Mouse (Mus musculus): ENCODE measurements around the gene Man2b2. TPM values are rescaled to one million over a fixed set of nuclear protein-coding genes. Genes with fewer than 3 reads are reported as not detected.

Gene Man2b2
- total RNA-seq, 2 experiments from 2014 or later: 27.8 to 28.2 TPM

GRCm38 (mm10) chr5:36839032-36839431 lies 8.6 kb upstream of the Man2b2 start:
- peak in 1 of 2 experiments; percentile 35 for DNase-seq (ENCODE audit: extremely low spot score in 1 of 2, low spot score in 1 of 2)

GRCm38 (mm10) chr5:36835933-36836332 lies 5.5 kb upstream of the Man2b2 start:
- DNase-seq (ENCODE audit: extremely low spot score in 1 of 2, low spot score in 1 of 2): peak; percentile 73 to 91

GRCm38 (mm10) chr5:36831272-36831671 lies 819 bp upstream of the Man2b2 start:
- DNase-seq (ENCODE audit: extremely low spot score in 1 of 2, low spot score in 1 of 2): peak in 1 of 2 experiments; percentile 21

GRCm38 (mm10) chr5:36829098-36829497 lies 1.4 kb downstream of the Man2b2 start:
- DNase-seq (ENCODE audit: extremely low spot score in 1 of 2, low spot score in 1 of 2): no peak

GRCm38 (mm10) chr5:36822907-36823306 lies 7.5 kb downstream of the Man2b2 start:
- no peak for DNase-seq (ENCODE audit: extremely low spot score in 1 of 2, low spot score in 1 of 2)

GRCm38 (mm10) chr5:36820142-36820541 lies 10.3 kb downstream of the Man2b2 start:
- peak; percentile 61 to 71 for DNase-seq (ENCODE audit: extremely low spot score in 1 of 2, low spot score in 1 of 2)

- DNase-seq (ENCODE audit: extremely low spot score in 1 of 2, low spot score in 1 of 2): no peak
These were observed 10.7 kb downstream of the Man2b2 start for GRCm38 (mm10) chr5:36819742-36820141.

GRCm38 (mm10) chr5:36817738-36818137 lies 12.7 kb downstream of the Man2b2 start:
- no peak for DNase-seq (ENCODE audit: extremely low spot score in 1 of 2, low spot score in 1 of 2)

- no peak for DNase-seq (ENCODE audit: extremely low spot score in 1 of 2, low spot score in 1 of 2)
These were observed 15.9 kb downstream of the Man2b2 start for GRCm38 (mm10) chr5:36814554-36814953.

GRCm38 (mm10) chr5:36811413-36811812 lies 19.0 kb downstream of the Man2b2 start:
- peak; percentile 48 to 81 for DNase-seq (ENCODE audit: extremely low spot score in 1 of 2, low spot score in 1 of 2)

- no peak for DNase-seq (ENCODE audit: extremely low spot score in 1 of 2, low spot score in 1 of 2)
These were observed 19.8 kb downstream of the Man2b2 start for GRCm38 (mm10) chr5:36810634-36811033.

- no peak for DNase-seq (ENCODE audit: extremely low spot score in 1 of 2, low spot score in 1 of 2)
These were observed 21.3 kb downstream of the Man2b2 start for GRCm38 (mm10) chr5:36809123-36809522.

- DNase-seq (ENCODE audit: extremely low spot score in 1 of 2, low spot score in 1 of 2): no peak
These were observed 23.3 kb downstream of the Man2b2 start for GRCm38 (mm10) chr5:36807106-36807505.

- no peak for DNase-seq (ENCODE audit: extremely low spot score in 1 of 2, low spot score in 1 of 2)
These were observed 33.2 kb downstream of the Man2b2 start for GRCm38 (mm10) chr5:36797291-36797690.

GRCm38 (mm10) chr5:36796296-36797014 lies 34.0 kb downstream of the Man2b2 start, which contains the start of gene Mrfap1:
Mrfap1 (minus strand) TSS chr5:36796772.
- DNase-seq (ENCODE audit: extremely low spot score in 1 of 2, low spot score in 1 of 2): peak; percentile 89 to 95

- DNase-seq (ENCODE audit: extremely low spot score in 1 of 2, low spot score in 1 of 2): peak; percentile 54 to 63
These were observed 34.7 kb downstream of the Man2b2 start for GRCm38 (mm10) chr5:36795647-36796295.

- DNase-seq (ENCODE audit: extremely low spot score in 1 of 2, low spot score in 1 of 2): no peak
These were observed 38.6 kb downstream of the Man2b2 start for GRCm38 (mm10) chr5:36791861-36792260.

- no peak for DNase-seq (ENCODE audit: extremely low spot score in 1 of 2, low spot score in 1 of 2)
These were observed 44.4 kb downstream of the Man2b2 start for GRCm38 (mm10) chr5:36786052-36786451.

GRCm38 (mm10) chr5:36779512-36779911 lies 50.9 kb downstream of the Man2b2 start:
- DNase-seq (ENCODE audit: extremely low spot score in 1 of 2, low spot score in 1 of 2): no peak

- DNase-seq (ENCODE audit: extremely low spot score in 1 of 2, low spot score in 1 of 2): no peak
These were observed 51.6 kb downstream of the Man2b2 start for GRCm38 (mm10) chr5:36778901-36779300.

- no peak for DNase-seq (ENCODE audit: extremely low spot score in 1 of 2, low spot score in 1 of 2)
These were observed 53.3 kb downstream of the Man2b2 start for GRCm38 (mm10) chr5:36777186-36777585.

Data from layer of hippocampus, postnatal 25 days (tissue).